Mouse (Mus musculus) kidney, adult 9 months (tissue): Measurements from ENCODE around the gene Lilra6.
"Not testable (repeated sequence)": the region's sequence is repeated elsewhere in the genome, so short reads cannot be mapped to it uniquely, and the experiment has no call there.

Experiments used
- DNase-seq: peaks from one replicate; pipeline ENCODE4 v3.0.0; 2022

The Lilra6 gene

GRCm38 (mm10) chr7:3915387-3915786 is at the start of gene Lilra6:
Lilra6 (minus strand) TSS chr7:3915503.
- DNase-seq, result not testable (repeated sequence)

DNA sequence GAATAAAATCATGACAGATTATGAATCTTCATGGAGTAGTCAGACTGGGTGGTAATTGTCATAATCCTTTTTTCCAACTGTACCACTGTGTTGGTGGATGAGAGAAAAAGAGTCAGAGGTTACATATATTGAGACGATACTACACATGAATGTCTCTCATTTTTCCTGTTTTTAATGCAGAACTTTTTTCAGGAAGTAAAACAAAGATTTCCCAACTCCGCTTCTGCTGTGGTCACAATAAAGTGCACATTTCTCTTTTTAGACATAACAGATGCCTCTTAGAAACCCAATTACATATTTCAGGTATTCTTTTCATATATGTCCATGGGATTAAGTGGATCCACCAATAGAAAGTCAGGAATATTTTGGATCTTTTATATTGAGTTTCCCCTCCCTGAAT is 46.7 kb upstream of the Lilra6 start:
- DNase-seq, result no peak

GRCm38 (mm10) chr7:3957387-3957786 is 42.1 kb upstream of the Lilra6 start:
- no peak for DNase-seq

- no peak for DNase-seq
These were observed 33.9 kb upstream of the Lilra6 start for GRCm38 (mm10) chr7:3949159-3949558.

GRCm38 (mm10) chr7:3948223-3948622 is 32.9 kb upstream of the Lilra6 start:
- DNase-seq, result no peak

DNA sequence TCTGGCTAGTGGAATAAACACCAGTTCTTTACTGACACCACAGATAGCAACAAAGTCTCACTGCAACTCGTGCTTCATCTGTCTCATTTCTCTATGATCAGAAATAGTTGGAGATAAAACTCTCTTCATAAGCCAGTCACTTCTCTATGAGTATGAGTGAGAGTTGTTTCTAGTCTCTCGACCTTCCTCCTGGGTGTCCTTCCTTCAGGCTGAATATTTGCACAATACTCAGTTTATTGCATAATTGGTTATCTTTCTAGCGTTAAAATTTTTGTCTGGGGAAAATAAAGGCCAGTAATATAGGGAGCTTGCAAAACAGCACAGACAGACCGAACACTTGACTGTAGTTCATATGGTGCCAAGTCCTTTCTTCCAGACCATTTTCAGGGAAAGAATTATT is 30.8 kb upstream of the Lilra6 start:
- DNase-seq, result no peak

DNA sequence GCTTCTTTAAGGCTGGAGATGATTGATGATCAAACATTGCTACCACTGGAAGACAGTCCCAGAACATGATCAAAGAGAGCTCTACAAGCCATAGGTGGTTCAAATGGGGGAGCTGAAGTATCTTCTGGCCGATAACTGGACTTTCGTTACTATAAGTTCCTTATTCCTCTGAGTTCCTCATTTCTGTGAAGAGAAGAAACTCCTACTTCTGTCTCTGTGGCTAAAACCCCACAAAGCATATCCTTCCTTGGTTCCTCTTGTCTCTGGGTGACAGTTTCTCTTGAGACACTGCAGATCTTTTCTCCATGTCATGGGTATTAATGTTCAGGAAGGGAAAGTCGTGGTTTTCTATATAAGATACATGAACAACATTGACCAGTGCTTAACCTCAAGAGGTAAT is 25.6 kb upstream of the Lilra6 start:
- peak; percentile 6 for DNase-seq

DNA sequence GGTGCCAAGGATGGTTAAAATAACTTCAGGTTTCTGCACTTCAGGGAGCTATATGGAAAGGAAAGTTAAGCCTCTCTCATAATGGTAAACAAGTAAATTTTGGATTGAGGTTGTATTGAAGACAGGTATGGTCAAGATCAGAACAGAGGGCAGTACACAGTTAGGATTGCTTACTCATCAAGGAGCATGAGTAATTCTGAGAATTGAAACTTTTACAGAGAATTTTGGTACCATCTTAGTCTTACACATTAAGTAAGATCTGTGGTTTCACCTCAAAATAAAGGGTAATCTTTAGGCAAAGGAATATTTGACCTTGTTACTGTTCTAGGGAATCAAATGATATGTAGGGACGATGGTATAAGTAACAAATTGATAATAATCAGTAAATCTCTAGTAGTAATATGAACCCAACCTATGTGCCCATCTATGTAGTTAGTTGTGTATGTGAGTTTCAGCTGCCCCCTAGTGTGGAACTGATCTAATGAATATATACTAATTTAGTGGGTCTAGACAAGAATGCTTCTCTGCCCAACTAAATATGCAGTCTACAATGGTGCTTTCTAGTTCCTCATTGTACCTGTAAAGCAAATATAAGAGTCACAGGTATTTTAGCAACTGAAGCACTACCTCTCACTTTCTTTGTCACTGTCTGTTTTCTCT is 24.7 kb upstream of the Lilra6 start:
- no peak for DNase-seq

DNA sequence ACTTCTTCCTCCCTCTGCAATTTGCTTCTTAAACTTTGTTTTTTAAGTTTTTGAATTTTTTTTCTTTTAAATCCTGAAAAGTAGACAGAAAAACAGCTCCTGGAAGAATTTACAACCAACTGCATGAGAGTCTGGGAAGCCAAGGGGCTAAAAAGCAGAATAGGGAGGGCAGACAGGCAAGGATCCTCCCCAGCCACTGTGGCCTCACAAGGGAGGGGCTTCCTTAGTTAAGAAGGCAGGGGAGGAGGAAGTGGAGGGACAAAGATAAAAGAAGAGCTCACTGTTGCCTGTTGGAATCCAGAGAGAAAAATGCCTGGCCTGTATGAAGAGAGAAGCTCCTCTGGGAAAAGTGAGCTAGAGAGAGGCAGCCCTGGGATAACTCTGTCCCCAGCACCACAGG is 20.2 kb upstream of the Lilra6 start:
- not testable (repeated sequence) for DNase-seq

GRCm38 (mm10) chr7:3903704-3904103 is 11.6 kb downstream of the Lilra6 start:
- DNase-seq, result no peak

- not testable (repeated sequence) for DNase-seq
These were observed 17.2 kb downstream of the Lilra6 start, which contains the start of gene Gm14548 for GRCm38 (mm10) chr7:3898036-3898590. Gm14548 (minus strand) TSS chr7:3898120.

GRCm38 (mm10) chr7:3875032-3875431 is 40.3 kb downstream of the Lilra6 start:
- not testable (repeated sequence) for DNase-seq
